ENCODE assay signal across 18 mouse cellular contexts in the genomic region with DNA sequence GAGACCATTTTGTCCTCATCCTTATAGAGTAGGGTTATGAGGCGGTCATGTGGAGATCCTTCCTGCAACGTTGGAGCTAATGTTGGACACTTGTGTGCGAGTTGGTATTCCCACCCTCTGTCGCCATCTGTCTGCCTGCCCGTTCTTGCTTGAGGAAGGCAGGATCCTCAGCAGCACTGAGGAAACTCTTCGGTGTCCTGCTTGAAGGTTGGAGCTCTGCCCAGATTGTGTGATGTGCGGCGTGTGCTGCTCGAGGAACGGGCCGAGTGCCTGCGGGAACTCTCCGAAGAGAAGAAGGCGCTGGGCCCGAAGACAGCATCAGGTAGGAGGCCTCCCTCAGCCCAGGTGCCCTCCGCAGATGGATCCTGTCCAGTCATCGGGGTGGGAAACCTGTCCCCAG. TPM values are rescaled to one million over a fixed set of nuclear protein-coding genes. Genes with fewer than 3 reads are reported as not detected.
DNase-seq lines count a peak whose midpoint lies in the region; ATAC-seq lines count a peak whose summit lies in the region.
"Had no signal": no experiment of that assay in that cellular context is flagged by ENCODE, and none has a peak within 500 bp of the region (broad histone marks: within the 10 kb centered on the region; RNA-seq: fewer than 3 reads in every experiment).

No protein-coding gene starts in this region.

- no peak for ATAC-seq in cerebellum, adult (ENCODE audit: insufficient number of reproducible peaks, low FRiP score, low TSS enrichment)
- ATAC-seq: intestine, embryonic 16.5 days; Patski had no signal

- intact Hi-C loops in left cerebral cortex, postnatal 14 days (cut with DNase I): no loop called here

- DNase-seq in cerebellum, postnatal 25 days: peak; percentile 33 to 63
- peak; percentile 27 for DNase-seq in layer of hippocampus, adult 9-11 months
- DNase-seq in layer of hippocampus, postnatal 25 days (ENCODE audit: extremely low spot score in 1 of 2, low spot score in 1 of 2): no peak
- peak; percentile 30 to 61 for DNase-seq in left cerebral cortex, postnatal 14 days (ENCODE audit: low spot score in 2 of 2)
- peak; percentile 16 for DNase-seq in right cerebral cortex, postnatal 25 days
- DNase-seq in T-cell, adult 2 months (ENCODE audit: low spot score): no peak
- no peak for DNase-seq in gastrocnemius, adult 8-10 months (ENCODE audit: low spot score in 2 of 2)
- DNase-seq: adrenal gland, postnatal 25 days; B cell, adult 2 months; embryo, embryonic 11 days; gastrocnemius, postnatal 25 days; heart, postnatal 14 days; kidney, postnatal 10 days; lung, postnatal 10 days; thymus, adult 2 months had no signal

RNA-seq across cellular contexts. Expression of gene Sctr, which starts 15.3 kb away (rescaled TPM):
- 1 to 10 TPM; 1.0 to 1.7 TPM for total RNA-seq in layer of hippocampus, postnatal 25 days (2021)
- total RNA-seq in left cerebral cortex, postnatal 14 days (2021): under 1 TPM; 0.76 to 0.90 TPM
- total RNA-seq in gastrocnemius, adult 8-10 months (2022): 1 to 10 TPM; 1.5 to 3.3 (median 2.6) TPM

RNA-seq across cellular contexts. Expression of gene Cfap221, which starts 24.9 kb away (rescaled TPM):
- total RNA-seq in layer of hippocampus, postnatal 25 days (2021): under 1 TPM; 0.15 to 0.42 TPM
- under 1 TPM; 0.38 to 0.59 TPM for total RNA-seq in left cerebral cortex, postnatal 14 days (2021)
- not detected for total RNA-seq in gastrocnemius, adult 8-10 months (2022)
- total RNA-seq: gastrocnemius, postnatal 25 days; heart, postnatal 14 days had no signal

RNA-seq across cellular contexts. Expression of gene Tmem37, which starts 51.9 kb away (rescaled TPM):
- total RNA-seq in layer of hippocampus, postnatal 25 days (2021): 1 to 10 TPM in 1 of 2 experiments, under 1 TPM in 1; 0.94 to 1.1 TPM
- total RNA-seq in left cerebral cortex, postnatal 14 days (2021): 1 to 10 TPM; 1.7 to 1.8 TPM
- 10 to 100 TPM in 2 of 4 experiments, 1 to 10 TPM in 2; 7.0 to 17.1 (median 11.3) TPM for total RNA-seq in gastrocnemius, adult 8-10 months (2022)

Comparison
In these comparisons a context has a peak if more than half of its experiments do, and no peak if none do; other contexts are left out.
1. DNase-seq: peak in cerebellum, postnatal 25 days (2 of 2), layer of hippocampus, adult 9-11 months (single experiment), left cerebral cortex, postnatal 14 days (2 of 2) and right cerebral cortex, postnatal 25 days (single experiment); none in layer of hippocampus, postnatal 25 days (0 of 2), T-cell, adult 2 months (single experiment) and gastrocnemius, adult 8-10 months (0 of 2).